Mouse (Mus musculus) cerebellum, adult 9-10 months (tissue): ENCODE results near the gene Aars.
A peak's percentile ranks its signal among the peaks of the same experiment; 100 is the strongest.
"Not testable (repeated sequence)": the region's sequence is repeated elsewhere in the genome, so short reads cannot be mapped to it uniquely, and the experiment has no call there.

Source experiments
- DNase-seq: peaks from one replicate; pipeline ENCODE4 v3.0.0; 2022

The Aars gene

GRCm38 (mm10) chr8:111032916-111033315 lies at the start of gene Aars:
Aars (plus strand) TSS chr8:111033144.
- no peak for DNase-seq

- no peak for DNase-seq
These were observed 44.9 kb upstream of the Aars start for GRCm38 (mm10) chr8:110987805-110988744.

- no peak for DNase-seq
These were observed 42.9 kb upstream of the Aars start for GRCm38 (mm10) chr8:110990017-110990416.

- no peak for DNase-seq
These were observed 36.1 kb upstream of the Aars start for GRCm38 (mm10) chr8:110996641-110997430.

- peak; percentile 84 for DNase-seq
These were observed 35.1 kb upstream of the Aars start, which contains the start of gene Ddx19a for GRCm38 (mm10) chr8:110997547-110998531. Ddx19a (minus strand) TSS chr8:110997800.

GRCm38 (mm10) chr8:111010230-111010991 lies 22.5 kb upstream of the Aars start:
- DNase-seq = not testable (repeated sequence)

GRCm38 (mm10) chr8:111026609-111027008 lies 6.3 kb upstream of the Aars start:
- DNase-seq = not testable (repeated sequence)

- DNase-seq = peak; percentile 86
These were observed 5.5 kb upstream of the Aars start for GRCm38 (mm10) chr8:111027391-111027937.

GRCm38 (mm10) chr8:111029589-111029988 lies 3.4 kb upstream of the Aars start:
- no peak for DNase-seq

- DNase-seq = no peak
These were observed 2.9 kb upstream of the Aars start for GRCm38 (mm10) chr8:111030045-111030444.

GRCm38 (mm10) chr8:111031572-111031971 lies 1.4 kb upstream of the Aars start, which contains the start of gene Ddx19b:
Ddx19b (minus strand) TSS chr8:111031751.
- no peak for DNase-seq

- peak; percentile 100 for DNase-seq
These were observed 705 bp downstream of the Aars start for GRCm38 (mm10) chr8:111033482-111034215.

GRCm38 (mm10) chr8:111034276-111034675 lies 1.3 kb downstream of the Aars start:
- peak; percentile 65 for DNase-seq

- DNase-seq = no peak
These were observed 3.6 kb downstream of the Aars start for GRCm38 (mm10) chr8:111036591-111036990.

GRCm38 (mm10) chr8:111042546-111042945 lies 9.6 kb downstream of the Aars start:
- DNase-seq = no peak

- DNase-seq = no peak
These were observed 11.2 kb downstream of the Aars start for GRCm38 (mm10) chr8:111044003-111044734.

GRCm38 (mm10) chr8:111048694-111049093 lies 15.8 kb downstream of the Aars start:
- DNase-seq = no peak

GRCm38 (mm10) chr8:111049106-111049505 lies 16.2 kb downstream of the Aars start:
- no peak for DNase-seq

GRCm38 (mm10) chr8:111053827-111054518 lies 21.0 kb downstream of the Aars start:
- DNase-seq = no peak
